Mouse (Mus musculus) stomach, postnatal 0 days (tissue): ENCODE data around the gene Dbh.

Experiments used
- CTCF ChIP-seq: IDR thresholded peaks from 2 replicates; pipeline ENCODE4 v1.5.1; 2016; ENCODE audit warnings: antibody characterized with exemption, low read depth, mild to moderate bottlenecking, moderate library complexity
- EP300 ChIP-seq: optimal IDR thresholded peaks from 2 replicates; pipeline ENCODE3; 2016; ENCODE audit warnings: antibody characterized with exemption

GRCm38 (mm10) chr2:27232376-27232775 is 67.3 kb downstream of the Dbh start:
- TF ChIP-seq CTCF (no peak), EP300 (no peak)
